Mouse (Mus musculus) left cerebral cortex, postnatal 14 days (tissue): ENCODE data around the gene Olfr477. TPM values are rescaled to one million over a fixed set of nuclear protein-coding genes. Genes with fewer than 3 reads are reported as not detected.
"Not testable (repeated sequence)": the region's sequence is repeated elsewhere in the genome, so short reads cannot be mapped to it uniquely, and the experiment has no call there.

ENCODE experiments used
- DNase-seq, 2 experiments: peaks; one replicate each; pipeline ENCODE4 v3.0.0; 2021 to 2022; ENCODE audit warnings: low spot score in 2 of 2, mixed read lengths in 1 of 2
- intact Hi-C: fragments of 180-260 bp; cut with DNase I; formaldehyde crosslinking; loops from one replicate; pipeline ENCODE4 v1.15.1; 2025
- long read RNA-seq, 2 experiments: library from polyadenylated mRNA; stranded (forward); transcript quantifications; one replicate each; pipeline ENCODE4 v2.0.0; 2021
- total RNA-seq, 2 experiments: library from RNA; stranded (reverse); gene quantifications; 2 replicates each; pipeline ENCODE4 v1.2.3; 2021

Olfr477 gene
- total RNA-seq, result not detected
- long read RNA-seq, experiment 1, result 0 reads
- long read RNA-seq, experiment 2, result 0 reads

DNA sequence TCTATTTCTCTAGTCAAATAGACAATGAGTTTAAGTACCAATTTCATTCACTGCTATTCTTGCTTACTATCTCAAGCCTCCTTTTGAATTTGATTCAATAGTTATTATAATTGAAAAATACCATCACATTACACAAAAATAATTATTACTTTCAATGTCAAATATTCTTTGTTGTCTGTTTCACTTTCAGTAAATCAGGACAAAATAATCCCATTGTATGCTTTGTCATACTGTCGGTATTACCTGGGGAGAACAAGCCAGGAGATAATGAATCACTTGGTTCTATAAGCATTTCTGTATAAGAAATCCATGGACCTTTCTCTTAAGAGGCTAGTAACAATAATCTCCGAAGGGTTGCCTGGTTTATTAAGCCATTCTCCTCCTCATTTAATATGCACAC lies at the start of gene Olfr477:
Gene Olfr477, plus strand, starts transcription at position 301 of the 400 bp plus-strand sequence.
- DNase-seq, result no peak
- intact Hi-C loops, result no loop called here

DNA sequence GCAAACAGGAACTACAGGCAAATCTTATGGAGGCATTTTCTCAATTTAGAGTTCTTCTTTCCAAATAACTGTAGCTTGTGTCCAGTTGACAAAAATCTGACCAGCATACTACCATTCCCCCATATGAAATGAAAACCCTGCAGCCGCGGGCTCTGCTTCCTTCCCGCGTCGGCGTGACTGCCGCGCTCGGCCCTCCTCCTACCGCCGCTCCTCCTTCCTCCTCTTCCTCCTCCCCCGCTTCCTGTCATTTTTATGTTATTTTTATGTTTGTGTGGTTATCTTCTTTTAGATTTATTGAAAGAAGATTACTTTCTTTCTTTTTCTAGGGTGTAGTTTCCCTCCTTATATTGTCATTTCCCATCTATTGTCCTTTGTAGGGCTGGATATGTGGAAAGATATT lies 34.0 kb upstream of the Olfr477 start:
- DNase-seq, intact Hi-C loops: not testable (repeated sequence)

DNA sequence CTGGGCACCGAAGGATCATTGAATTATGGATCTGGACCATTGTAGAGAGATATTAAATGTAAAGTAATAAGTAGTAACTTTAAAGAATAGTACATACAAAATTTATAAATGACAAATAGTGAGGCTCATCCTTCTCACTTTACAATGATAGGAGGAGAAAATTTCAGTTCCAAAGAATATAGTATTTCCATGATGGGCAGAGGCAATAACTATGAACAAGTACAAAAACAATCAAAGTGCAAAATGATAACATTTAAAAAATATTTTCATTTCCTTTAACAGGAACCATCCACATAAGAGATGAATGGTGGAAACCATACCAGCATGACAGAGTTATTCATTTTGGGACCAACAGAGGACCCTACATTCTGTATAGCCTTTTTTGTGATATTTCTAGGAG lies 32.1 kb upstream of the Olfr477 start, which contains the start of gene Olfr474:
Gene Olfr474, plus strand, starts transcription at position 301 of the 400 bp plus-strand sequence.
- DNase-seq, result no peak
- intact Hi-C loops, result no loop called here

DNA sequence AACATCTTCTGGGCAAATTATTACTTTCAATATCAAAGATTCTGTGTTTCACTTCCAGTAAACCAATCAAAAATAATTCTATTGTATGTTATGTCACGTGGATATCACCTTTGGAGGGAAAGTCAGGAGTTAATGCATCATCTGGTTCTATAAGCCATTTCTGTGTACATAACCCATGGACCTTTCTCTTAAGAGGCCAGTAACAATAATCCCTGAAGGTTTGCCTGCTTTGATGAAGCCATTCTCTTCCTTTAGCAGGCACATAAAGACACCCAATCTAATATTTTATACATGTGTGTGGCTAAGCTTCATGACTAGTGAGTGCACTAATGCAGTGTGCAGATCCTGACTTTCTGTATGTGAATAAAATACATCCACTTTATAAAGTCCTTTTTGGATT lies 22.0 kb upstream of the Olfr477 start, which contains the start of gene Olfr476:
Gene Olfr476, plus strand, starts transcription at position 301 of the 400 bp plus-strand sequence.
- intact Hi-C loops, result no loop called here
- no peak for DNase-seq

DNA sequence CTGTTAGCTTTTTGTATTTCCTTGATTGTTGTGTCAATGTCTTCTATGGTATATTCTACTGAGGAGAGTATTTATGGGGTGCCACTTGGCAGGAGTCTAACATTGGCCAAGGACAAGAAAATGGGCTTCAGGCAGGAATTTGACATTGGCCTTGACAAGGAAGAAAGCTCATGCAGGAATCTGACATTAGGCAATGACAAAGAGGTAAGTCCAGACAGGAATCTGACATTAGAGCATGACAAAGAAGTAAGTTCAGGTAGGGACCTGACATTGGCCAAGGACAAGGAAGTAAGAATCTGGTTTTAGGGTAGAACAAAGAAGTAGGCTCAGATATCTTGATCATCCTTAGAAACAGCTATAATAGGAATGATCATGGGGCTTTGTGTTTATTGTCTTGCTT lies 27.8 kb downstream of the Olfr477 start:
- DNase-seq, intact Hi-C loops: not testable (repeated sequence)

DNA sequence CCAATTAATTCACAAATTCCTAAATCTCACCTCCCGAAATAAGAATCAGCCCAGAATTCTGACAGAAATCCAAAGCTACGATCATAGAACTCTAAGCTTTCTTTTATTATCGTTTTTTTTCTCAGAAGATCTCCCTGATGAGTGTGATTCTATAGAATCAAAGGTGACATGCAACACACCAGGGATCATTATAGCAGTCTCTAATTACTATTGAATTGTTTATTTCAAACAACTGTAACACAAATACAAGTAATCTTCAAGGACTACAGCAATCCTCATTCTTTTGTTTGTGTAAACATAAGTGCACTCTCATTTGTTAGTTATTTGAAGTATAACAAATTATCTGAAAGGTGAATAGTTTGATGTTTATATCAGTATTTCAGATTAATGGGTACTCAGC lies 47.4 kb downstream of the Olfr477 start, which contains the start of gene Olfr478:
Gene Olfr478, minus strand, starts transcription at position 101 of the 400 bp plus-strand sequence.
- intact Hi-C loops, result no loop called here
- no peak for DNase-seq

Other genes starting within 250 kb of the Olfr477 start
- not detected for gene Cyb5r2, start 228.7 kb upstream of the Olfr477 start, total RNA-seq
- not detected for gene Ovch2, start 185.5 kb upstream of the Olfr477 start, total RNA-seq
- not detected for gene Olfr467, start 174.4 kb upstream of the Olfr477 start, total RNA-seq
- not detected for gene Olfr469, start 161.2 kb upstream of the Olfr477 start, total RNA-seq
- not detected for gene Olfr470, start 139.2 kb upstream of the Olfr477 start, total RNA-seq
- not detected for gene Olfr472, start 88.8 kb upstream of the Olfr477 start, total RNA-seq
- not detected for gene Olfr473, start 56.2 kb upstream of the Olfr477 start, total RNA-seq
- not detected for gene Olfr474, start 32.0 kb upstream of the Olfr477 start, total RNA-seq
- gene Olfr476, start 21.9 kb upstream of the Olfr477 start, total RNA-seq, result not detected
- gene Olfr478, start 47.3 kb downstream of the Olfr477 start, total RNA-seq, result not detected
- gene Olfr479, start 64.0 kb downstream of the Olfr477 start, total RNA-seq, result not detected
- not detected for gene Olfr480, start 80.7 kb downstream of the Olfr477 start, total RNA-seq
- not detected for gene Olfr481, start 93.2 kb downstream of the Olfr477 start, total RNA-seq
- 1 to 10 TPM; 2.0 to 2.3 TPM for gene Olfr482, start 110.9 kb downstream of the Olfr477 start, total RNA-seq
- not detected for gene Olfr483, start 114.2 kb downstream of the Olfr477 start, total RNA-seq
- not detected for gene Olfr484, start 140.8 kb downstream of the Olfr477 start, total RNA-seq
- not detected for gene Olfr485, start 173.2 kb downstream of the Olfr477 start, total RNA-seq
- not detected for gene Olfr486, start 186.0 kb downstream of the Olfr477 start, total RNA-seq
- not detected for gene Olfr487, start 227.9 kb downstream of the Olfr477 start, total RNA-seq